Mouse (Mus musculus) kidney, postnatal 0 days (tissue): ENCODE data around the gene Tas2r124. TPM values are rescaled to one million over a fixed set of nuclear protein-coding genes. Genes with fewer than 3 reads are reported as not detected.
A peak's percentile ranks its signal among the peaks of the same experiment; 100 is the strongest.

Experiments used
- ATAC-seq: fragments of 200-750 bp; cut with Nextera tagmentation; replicated peaks from 2 replicates; pipeline ENCODE4 v1.8.0; 2017; ENCODE audit warnings: low read depth, moderate number of reproducible peaks, moderate TSS enrichment, moderate library complexity; ENCODE audit not compliant: low FRiP score
- DNase-seq: peaks from one replicate; pipeline ENCODE4 v3.0.0-alpha.2; 2016; ENCODE audit warnings: low spot score
- H3K27ac ChIP-seq: fragments of 300-500 bp; sonication (generic); 2 replicates; pipeline ENCODE4 v1.5.1; 2014; ENCODE audit warnings: mild to moderate bottlenecking
- H3K27me3 ChIP-seq: fragments of 300-500 bp; sonication (generic); 2 replicates; pipeline ENCODE4 v1.6.1; 2014; ENCODE audit warnings: low read length, mixed read lengths; ENCODE audit not compliant: insufficient read depth
- H3K36me3 ChIP-seq: fragments of 300-500 bp; sonication (generic); 2 replicates; pipeline ENCODE4 v1.6.1; 2014; ENCODE audit warnings: low read length, mixed read lengths; ENCODE audit not compliant: insufficient read depth
- H3K4me1 ChIP-seq: fragments of 300-500 bp; sonication (generic); replicated peaks from 2 replicates; pipeline ENCODE4 v1.6.1; 2014; ENCODE audit warnings: antibody characterized with exemption, low read length, mixed read lengths; ENCODE audit not compliant: insufficient read depth
- H3K4me2 ChIP-seq: fragments of 300-500 bp; sonication (generic); 2 replicates; pipeline ENCODE4 v1.6.1; 2014; ENCODE audit warnings: mild to moderate bottlenecking, low read length, moderate library complexity, mixed read lengths
- H3K4me3 ChIP-seq: fragments of 300-500 bp; sonication (generic); replicated peaks from 2 replicates; pipeline ENCODE4 v1.5.1; 2014; ENCODE audit warnings: low read depth, low read length
- H3K9ac ChIP-seq: fragments of 300-500 bp; sonication (generic); 2 replicates; pipeline ENCODE4 v1.6.1; 2014; ENCODE audit warnings: low read depth, low read length
- H3K9me3 ChIP-seq: fragments of 300-500 bp; sonication (generic); replicated peaks from 2 replicates; pipeline ENCODE4 v1.6.1; 2016; ENCODE audit warnings: low read length, inconsistent platforms, mixed read lengths
- CTCF ChIP-seq: IDR thresholded peaks from 2 replicates; pipeline ENCODE4 v1.5.1; 2016; ENCODE audit warnings: antibody characterized with exemption, low read depth, mild to moderate bottlenecking, moderate library complexity
- WGBS: fragments of 180-500 bp; shearing (Covaris S2); extraction: QIAGEN DNeasy Blood & Tissue Kit; methylation state at CpG from one replicate; pipeline ENCODE4 v1.1.7; 2014; 5-methylcytosine and 5-hydroxymethylcytosine counted together
- polyA plus RNA-seq: library from polyadenylated mRNA; unstranded; fragments of >200 nt; fragmentation: Nextera tagmentation; extraction: Ambion mirVana; gene quantifications from 2 replicates; pipeline ENCODE4 v1.2.1, GENCODE M21; 2015

Gene Tas2r124
- polyA plus RNA-seq, result not detected in 2 replicates

- H3K4me3 ChIP-seq, result no peak within 1 kb of the TSS
- no peak within 1 kb of the TSS for H3K4me2 ChIP-seq
- no peaks in the 10 kb centered on the region for H3K9me3 ChIP-seq
- no peak for ATAC-seq
- no peak within 1 kb of the TSS for H3K9ac ChIP-seq
- no peaks in the 10 kb centered on the region for H3K27me3 ChIP-seq
- 82% methylated on average over 1 of the region's 1 CpGs for WGBS
- no peak for DNase-seq
- H3K36me3 ChIP-seq, result no peaks in the 10 kb centered on the region
- H3K4me1 ChIP-seq, result no peaks in the 10 kb centered on the region
- TF ChIP-seq CTCF, result no peak
- no peak within 1 kb of the TSS for H3K27ac ChIP-seq
These were observed at the start of gene Tas2r124 for GRCm38 (mm10) chr6:132754430-132754829. TSS of gene Tas2r124 (plus strand) at chr6:132754730.

DNA sequence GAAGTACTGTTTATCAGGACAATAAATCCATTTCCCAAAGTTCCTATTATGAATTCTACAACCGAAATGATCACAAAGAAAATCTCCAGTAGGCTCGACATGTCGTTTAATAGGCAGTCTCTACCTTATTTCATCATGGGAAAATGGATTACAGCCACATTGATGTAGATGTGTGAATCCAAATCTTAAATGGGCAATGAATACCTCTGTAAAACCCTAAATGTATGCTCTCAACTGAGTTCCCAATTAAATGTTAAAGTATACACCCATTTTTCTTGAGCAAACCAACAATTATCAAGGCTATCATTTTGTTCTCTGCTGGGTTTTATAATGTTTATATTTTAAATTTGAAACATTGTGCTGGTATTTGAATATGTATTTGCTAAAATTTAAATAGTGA is 42.7 kb upstream of the Tas2r124 start, which contains the start of gene Tas2r122:
Gene Tas2r122 (minus strand): TSS at position 101 of the 400 bp plus-strand sequence.
- TF ChIP-seq CTCF, result no peak
- DNase-seq, result no peak
- Histone ChIP-seq H3K9me3 (no peaks in the 10 kb centered on the region), H3K4me3 (no peak within 1 kb of the TSS), H3K36me3 (no peaks in the 10 kb centered on the region), H3K27ac (no peak within 1 kb of the TSS), H3K4me2 (no peak within 1 kb of the TSS), H3K27me3 (no peaks in the 10 kb centered on the region), H3K9ac (no peak within 1 kb of the TSS), H3K4me1 (no peaks in the 10 kb centered on the region)
- 81% methylated on average over 3 of the region's 3 CpGs for WGBS
- no peak for ATAC-seq

GRCm38 (mm10) chr6:132737935-132738334 is 16.6 kb upstream of the Tas2r124 start, which contains the start of gene Tas2r115:
TSS of gene Tas2r115 (minus strand) at chr6:132738035.
- Histone ChIP-seq H3K27me3 (no peaks in the 10 kb centered on the region), H3K4me1 (no peaks in the 10 kb centered on the region), H3K4me3 (no peak within 1 kb of the TSS), H3K4me2 (no peak within 1 kb of the TSS), H3K9ac (no peak within 1 kb of the TSS), H3K27ac (no peak within 1 kb of the TSS), H3K36me3 (no peaks in the 10 kb centered on the region), H3K9me3 (no peaks in the 10 kb centered on the region)
- ATAC-seq (no peak), DNase-seq (no peak)
- WGBS, result 69% methylated on average over 2 of the region's 2 CpGs
- TF ChIP-seq CTCF, result no peak

DNA sequence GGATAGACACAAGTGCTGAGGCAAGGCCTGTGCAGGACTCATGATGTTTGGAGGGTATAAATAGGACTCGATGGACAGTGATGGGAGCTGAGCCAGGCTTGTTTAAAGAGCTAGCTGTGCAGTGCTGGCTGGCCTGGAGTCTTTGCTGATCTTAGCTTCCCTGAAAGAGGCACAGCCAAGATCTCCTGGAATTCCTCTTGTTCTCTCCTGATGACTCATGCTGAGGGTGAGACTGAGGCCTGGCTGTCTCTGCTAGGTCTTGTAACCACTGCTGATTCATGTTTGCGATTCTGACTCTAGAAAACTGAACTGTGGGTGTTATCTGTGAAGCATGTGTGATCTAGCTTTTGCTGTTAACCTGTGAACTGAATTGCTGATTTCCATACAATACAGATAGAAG is 4.3 kb upstream of the Tas2r124 start:
- no peaks in the 10 kb centered on the region for H3K4me1 ChIP-seq
- no peak overlapping the region for H3K4me2 ChIP-seq
- H3K9ac ChIP-seq, result no peak overlapping the region
- no peak for DNase-seq
- H3K27me3 ChIP-seq, result no peaks in the 10 kb centered on the region
- TF ChIP-seq CTCF, result no peak
- ATAC-seq, result no peak
- H3K4me3 ChIP-seq, result no peak overlapping the region
- H3K27ac ChIP-seq, result no peak overlapping the region
- H3K9me3 ChIP-seq, result no peaks in the 10 kb centered on the region
- H3K36me3 ChIP-seq, result no peaks in the 10 kb centered on the region
- WGBS, result 79% methylated on average over 2 of the region's 2 CpGs

- Histone ChIP-seq H3K4me3 (no peak within 1 kb of the TSS), H3K4me1 (no peaks in the 10 kb centered on the region), H3K9me3 (no peaks in the 10 kb centered on the region), H3K9ac (no peak within 1 kb of the TSS), H3K27ac (no peak within 1 kb of the TSS), H3K4me2 (no peak within 1 kb of the TSS), H3K27me3 (no peaks in the 10 kb centered on the region), H3K36me3 (no peaks in the 10 kb centered on the region)
- no peak for TF ChIP-seq CTCF
- DNase-seq (no peak), ATAC-seq (no peak)
- WGBS, result 95% methylated on average over 2 of the region's 2 CpGs
These were observed 7.3 kb downstream of the Tas2r124 start, which contains the start of gene Tas2r102 for GRCm38 (mm10) chr6:132761831-132762230. TSS of gene Tas2r102 (plus strand) at chr6:132762131.

GRCm38 (mm10) chr6:132778062-132778461 is 23.5 kb downstream of the Tas2r124 start, which contains the start of gene Tas2r136:
TSS of gene Tas2r136 (minus strand) at chr6:132778162.
- Histone ChIP-seq H3K27me3 (no peaks in the 10 kb centered on the region), H3K36me3 (no peaks in the 10 kb centered on the region), H3K9me3 (no peaks in the 10 kb centered on the region), H3K4me2 (no peak within 1 kb of the TSS), H3K4me1 (no peaks in the 10 kb centered on the region), H3K9ac (no peak within 1 kb of the TSS), H3K4me3 (no peak within 1 kb of the TSS), H3K27ac (no peak within 1 kb of the TSS)
- no peak for TF ChIP-seq CTCF
- no peak for ATAC-seq
- DNase-seq, result no peak

DNA sequence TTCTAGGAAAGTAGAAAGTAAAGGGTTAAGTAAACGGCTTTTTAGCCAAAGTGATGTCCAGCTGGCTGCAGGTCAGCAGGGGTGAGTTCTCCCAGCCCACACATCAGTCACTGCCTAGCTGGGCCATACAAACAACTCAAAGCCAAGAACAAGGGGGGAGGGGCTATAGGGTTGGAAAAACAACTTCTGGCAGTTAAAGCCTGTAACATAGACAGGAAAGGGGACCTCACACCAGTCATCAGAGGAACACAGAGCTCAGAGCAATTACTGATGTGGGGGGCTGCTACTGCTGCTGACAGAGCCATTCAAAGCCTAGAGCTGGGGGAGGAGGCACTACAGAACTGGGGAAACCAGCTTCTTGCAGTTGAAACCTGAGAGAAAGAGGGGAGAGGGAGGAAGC is 40.9 kb downstream of the Tas2r124 start:
- peak; percentile 88 for DNase-seq
- no peak overlapping the region for H3K27ac ChIP-seq
- no peak overlapping the region for H3K9ac ChIP-seq
- no peak overlapping the region for H3K4me3 ChIP-seq
- TF ChIP-seq CTCF, result no peak
- 18% methylated on average over 1 of the region's 1 CpGs for WGBS
- peak; percentile 84 for ATAC-seq
- peaks cover 9% of the 10 kb centered on the region; the same call in 1 of the 2 replicates for H3K9me3 ChIP-seq
- no peak overlapping the region for H3K4me2 ChIP-seq
- H3K27me3 ChIP-seq, result no peaks in the 10 kb centered on the region
- no peaks in the 10 kb centered on the region for H3K36me3 ChIP-seq
- no peaks in the 10 kb centered on the region for H3K4me1 ChIP-seq
